26 mouse cellular contexts compared by ENCODE assay signal in the genomic region with DNA sequence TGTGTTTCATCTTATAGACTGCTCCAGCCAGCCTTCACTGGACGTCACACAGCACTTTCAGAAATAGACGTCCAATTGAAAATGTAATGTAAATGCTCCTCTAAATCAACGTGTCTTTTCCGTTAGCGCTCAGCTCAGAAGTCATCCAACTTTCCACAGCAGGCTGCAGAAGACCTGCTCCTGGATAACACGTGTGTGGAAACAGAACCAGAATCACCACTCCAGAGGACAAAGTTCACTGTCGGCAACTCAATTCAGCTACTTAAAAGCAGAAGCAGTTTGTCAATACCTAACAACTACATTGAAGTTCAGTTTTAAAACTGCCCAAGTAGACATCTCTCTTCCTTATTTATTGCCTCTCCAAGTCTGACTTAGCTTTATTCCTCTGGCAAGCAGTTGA. TPM values are rescaled to one million over a fixed set of nuclear protein-coding genes. Genes with fewer than 3 reads are reported as not detected.
DNase-seq lines count a peak whose midpoint lies in the region; ATAC-seq and TF ChIP-seq lines count a peak whose summit lies in the region.
"Had no signal": no experiment of that assay in that cellular context is flagged by ENCODE, and none has a peak within 500 bp of the region (broad histone marks: within the 10 kb centered on the region; RNA-seq: fewer than 3 reads in every experiment).

No protein-coding gene starts in this region.

- H3K9me3 ChIP-seq in hindbrain, embryonic 10.5 days: no peaks in the 10 kb centered on the region
- no peaks in the 10 kb centered on the region for H3K9me3 ChIP-seq in hindbrain, postnatal 0 days (ENCODE audit: low read length)
- no peaks in the 10 kb centered on the region for H3K9me3 ChIP-seq in kidney, postnatal 0 days (replicated peaks; ENCODE audit: low read length)
- no peaks in the 10 kb centered on the region for H3K9me3 ChIP-seq in neural tube, embryonic 14.5 days (ENCODE audit: control insufficient read depth, low read length)
- H3K9me3 ChIP-seq in intestine, postnatal 0 days (ENCODE audit: control insufficient read depth): no peaks in the 10 kb centered on the region
- H3K9me3 ChIP-seq: forebrain, embryonic 12.5 days; heart, embryonic 15.5 days; limb, embryonic 13.5 days; liver, embryonic 15.5 days; lung, embryonic 15.5 days had no signal

- no peak for DNase-seq in hindbrain, embryonic 10.5 days (ENCODE audit: low spot score)
- no peak for DNase-seq in hindbrain, postnatal 0 days (ENCODE audit: low spot score)
- DNase-seq in kidney, postnatal 0 days (ENCODE audit: low spot score): peak; percentile 30
- DNase-seq in kidney, adult 8-10 months: no peak
- DNase-seq in embryo, embryonic 11.5 days (ENCODE audit: low read depth, low spot score): peak; percentile 13
- DNase-seq: adrenal gland, postnatal 14 days; cerebellum, adult 2 months; cerebellum, postnatal 25 days; heart, postnatal 4 days; kidney, adult 9 months; lung, postnatal 4 days; retina, postnatal 1 day; right cerebral cortex, postnatal 25 days; spleen, adult 18-20 months had no signal

- no peak for ATAC-seq in hindbrain, postnatal 0 days
- no peak for ATAC-seq in kidney, postnatal 0 days (replicated peaks; ENCODE audit: low FRiP score, low read depth)
- peak; percentile 32; the same call in 1 of the 2 replicates for ATAC-seq in neural tube, embryonic 14.5 days (ENCODE audit: low read depth)
- ATAC-seq in intestine, postnatal 0 days: no peak
- ATAC-seq: CD4-positive, CD25-positive, alpha-beta regulatory T cell, adult 4 months; inflammation-experienced regulatory T-cells, adult 6 months had no signal

- no peak overlapping the region for H3K4me2 ChIP-seq in hindbrain, postnatal 0 days (ENCODE audit: low read depth, low read length)
- no peak overlapping the region for H3K4me2 ChIP-seq in kidney, postnatal 0 days (ENCODE audit: low read length)
- H3K4me2 ChIP-seq in neural tube, embryonic 14.5 days (ENCODE audit: low read depth, low read length): no peak overlapping the region
- H3K4me2 ChIP-seq in intestine, postnatal 0 days (replicated peaks; ENCODE audit: low read depth): no peak overlapping the region
- H3K4me2 ChIP-seq: forebrain, embryonic 12.5 days; heart, embryonic 15.5 days; limb, embryonic 13.5 days; liver, embryonic 15.5 days; lung, embryonic 15.5 days had no signal

- H3K27ac ChIP-seq in hindbrain, embryonic 10.5 days: peak overlapping the region; percentile 37
- H3K27ac ChIP-seq in hindbrain, postnatal 0 days: no peak overlapping the region
- no peak overlapping the region for H3K27ac ChIP-seq in kidney, postnatal 0 days
- H3K27ac ChIP-seq in neural tube, embryonic 14.5 days (ENCODE audit: low read depth, low read length): no peak overlapping the region; the same call in 1 of the 2 replicates
- no peak overlapping the region for H3K27ac ChIP-seq in intestine, postnatal 0 days (ENCODE audit: low read depth, low read length)
- H3K27ac ChIP-seq: forebrain, embryonic 12.5 days; heart, embryonic 15.5 days; layer of hippocampus, adult 2 months; limb, embryonic 13.5 days; liver, embryonic 15.5 days; lung, embryonic 15.5 days had no signal

- H3K4me3 ChIP-seq in hindbrain, embryonic 10.5 days: no peak overlapping the region
- no peak overlapping the region for H3K4me3 ChIP-seq in hindbrain, postnatal 0 days (ENCODE audit: low read length)
- no peak overlapping the region for H3K4me3 ChIP-seq in kidney, postnatal 0 days (replicated peaks; ENCODE audit: low read depth, low read length)
- H3K4me3 ChIP-seq in neural tube, embryonic 14.5 days (ENCODE audit: low read depth, low read length): no peak overlapping the region
- no peak overlapping the region for H3K4me3 ChIP-seq in intestine, postnatal 0 days (ENCODE audit: low read depth, low read length)
- H3K4me3 ChIP-seq: forebrain, embryonic 12.5 days; heart, embryonic 15.5 days; layer of hippocampus, adult 2 months; limb, embryonic 13.5 days; liver, embryonic 15.5 days; lung, embryonic 15.5 days; myocyte had no signal

- 83% methylated on average over 7 of the region's 7 CpGs for WGBS in hindbrain, embryonic 10.5 days
- WGBS in hindbrain, postnatal 0 days: 58% methylated on average over 7 of the region's 7 CpGs
- 36% methylated on average over 7 of the region's 7 CpGs for whole genome bisulfite sequencing in kidney, postnatal 0 days
- WGBS in neural tube, embryonic 14.5 days: 19% methylated on average over 7 of the region's 7 CpGs
- WGBS in intestine, postnatal 0 days: 58% methylated on average over 7 of the region's 7 CpGs

- peaks cover 15% of the 10 kb centered on the region for H3K4me1 ChIP-seq in hindbrain, embryonic 10.5 days (replicated peaks)
- H3K4me1 ChIP-seq in hindbrain, postnatal 0 days (ENCODE audit: insufficient read depth, low read length): 0 out of 2 replicates have a peak, but pooled peaks cover 5% of the 10 kb centered on the region
- H3K4me1 ChIP-seq in kidney, postnatal 0 days (replicated peaks; ENCODE audit: insufficient read depth, low read length): peaks cover 5% of the 10 kb centered on the region; the same call in 1 of the 2 replicates
- H3K4me1 ChIP-seq in neural tube, embryonic 14.5 days (ENCODE audit: control insufficient read depth, insufficient read depth, low read length): peaks cover 6% of the 10 kb centered on the region; the same call in 1 of the 2 replicates
- no peaks in the 10 kb centered on the region for H3K4me1 ChIP-seq in intestine, postnatal 0 days (replicated peaks; ENCODE audit: control insufficient read depth, insufficient read depth, low read length)
- H3K4me1 ChIP-seq: heart, embryonic 15.5 days; limb, embryonic 13.5 days; liver, embryonic 15.5 days; lung, embryonic 15.5 days had no signal

- H3K36me3 ChIP-seq in hindbrain, embryonic 10.5 days: no peaks in the 10 kb centered on the region
- no peaks in the 10 kb centered on the region for H3K36me3 ChIP-seq in hindbrain, postnatal 0 days (ENCODE audit: insufficient read depth, low read length)
- H3K36me3 ChIP-seq in kidney, postnatal 0 days (ENCODE audit: insufficient read depth, low read length): no peaks in the 10 kb centered on the region
- H3K36me3 ChIP-seq in neural tube, embryonic 14.5 days (ENCODE audit: control insufficient read depth, insufficient read depth, low read length): no peaks in the 10 kb centered on the region
- H3K36me3 ChIP-seq in intestine, postnatal 0 days (ENCODE audit: control insufficient read depth, insufficient read depth): no peaks in the 10 kb centered on the region
- H3K36me3 ChIP-seq: forebrain, embryonic 12.5 days; heart, embryonic 15.5 days; liver, embryonic 15.5 days; lung, embryonic 15.5 days had no signal

- no peaks in the 10 kb centered on the region for H3K27me3 ChIP-seq in hindbrain, embryonic 10.5 days (ENCODE audit: insufficient read depth, poor library complexity, severe bottlenecking)
- no peaks in the 10 kb centered on the region for H3K27me3 ChIP-seq in hindbrain, postnatal 0 days (ENCODE audit: insufficient read depth, low read length)
- no peaks in the 10 kb centered on the region for H3K27me3 ChIP-seq in kidney, postnatal 0 days (ENCODE audit: insufficient read depth, low read length)
- H3K27me3 ChIP-seq in neural tube, embryonic 14.5 days (ENCODE audit: control insufficient read depth, insufficient read depth, low read length): no peaks in the 10 kb centered on the region
- no peaks in the 10 kb centered on the region for H3K27me3 ChIP-seq in intestine, postnatal 0 days (replicated peaks; ENCODE audit: control insufficient read depth, insufficient read depth, low read length)
- H3K27me3 ChIP-seq: forebrain, embryonic 12.5 days; heart, embryonic 15.5 days; limb, embryonic 13.5 days; liver, embryonic 15.5 days; lung, embryonic 15.5 days had no signal

- H3K9ac ChIP-seq in hindbrain, postnatal 0 days (replicated peaks; ENCODE audit: low read length): no peak overlapping the region
- H3K9ac ChIP-seq in kidney, postnatal 0 days (ENCODE audit: low read depth, low read length): no peak overlapping the region
- H3K9ac ChIP-seq in neural tube, embryonic 14.5 days (replicated peaks; ENCODE audit: low read depth, low read length): no peak overlapping the region
- no peak overlapping the region for H3K9ac ChIP-seq in intestine, postnatal 0 days (ENCODE audit: low read depth, low read length)
- H3K9ac ChIP-seq: forebrain, embryonic 12.5 days; heart, embryonic 15.5 days; limb, embryonic 13.5 days; liver, embryonic 15.5 days; lung, embryonic 15.5 days had no signal

- no peak for TF ChIP-seq CTCF in hindbrain, postnatal 0 days (IDR thresholded peaks at IDR 0.05; ENCODE audit: low read depth)
- TF ChIP-seq CTCF in kidney, postnatal 0 days (IDR thresholded peaks at IDR 0.05; ENCODE audit: low read depth): no peak
- TF ChIP-seq CTCF in intestine, postnatal 0 days (IDR thresholded peaks at IDR 0.05; ENCODE audit: low read depth): no peak

RNA-seq across cellular contexts. Expression of a gene that starts 29.3 kb away (rescaled TPM):
- polyA plus RNA-seq in hindbrain, embryonic 10.5 days (2016; fragmentation: Nextera tagmentation; extraction: Ambion mirVana): 5.8 and 9.0 TPM in 2 replicates
- 17.0 and 18.2 TPM in 2 replicates for total RNA-seq in hindbrain, postnatal 0 days (2014; rRNA removed)
- polyA plus RNA-seq in hindbrain, postnatal 0 days (2015; fragmentation: Nextera tagmentation; extraction: Ambion mirVana): 5.9 and 6.9 TPM in 2 replicates
- polyA plus RNA-seq in kidney, postnatal 0 days (2015; fragmentation: Nextera tagmentation; extraction: Ambion mirVana): 42.8 and 43.5 TPM in 2 replicates
- 13.3 and 17.7 TPM in 2 replicates for polyA plus RNA-seq in neural tube, embryonic 14.5 days (2014; fragmentation: Nextera tagmentation; extraction: Ambion mirVana)
- polyA plus RNA-seq in intestine, postnatal 0 days (2015; fragmentation: Nextera tagmentation; extraction: Ambion mirVana): 16.6 and 17.0 TPM in 2 replicates
- total RNA-seq: megakaryocyte-erythroid progenitor cell, adult 5-6 weeks had no signal
- polyA plus RNA-seq: CD4-positive, CD25-positive, alpha-beta regulatory T cell, adult 4 months had no signal

Comparison
In these comparisons a context has a peak if more than half of its experiments do, and no peak if none do; other contexts are left out.
1. DNase-seq: peak in kidney, postnatal 0 days (single experiment) and embryo, embryonic 11.5 days (single experiment); none in hindbrain, embryonic 10.5 days (single experiment), hindbrain, postnatal 0 days (single experiment) and kidney, adult 8-10 months (0 of 2).